Mouse (Mus musculus) embryonic facial prominence, embryonic 15.5 days (tissue): ENCODE results near the gene Serpinb9. TPM values are rescaled to one million over a fixed set of nuclear protein-coding genes. Genes with fewer than 3 reads are reported as not detected.
A peak's percentile ranks its signal among the peaks of the same experiment; 100 is the strongest.

Experiments
- ATAC-seq: fragments of 200-750 bp; cut with Nextera tagmentation; 2 replicates; pipeline ENCODE4 v1.8.0; 2017; ENCODE audit warnings: low read depth, moderate TSS enrichment; ENCODE audit not compliant: insufficient number of reproducible peaks, low FRiP score, low TSS enrichment
- H3K27ac ChIP-seq: fragments of 300-500 bp; sonication (generic); replicated peaks from 2 replicates; pipeline ENCODE4 v1.5.1; 2015; ENCODE audit warnings: mild to moderate bottlenecking, inconsistent platforms
- H3K27me3 ChIP-seq: fragments of 300-500 bp; sonication (generic); 2 replicates; pipeline ENCODE4 v1.6.1; 2015; ENCODE audit warnings: inconsistent platforms
- H3K36me3 ChIP-seq: fragments of 300-500 bp; sonication (generic); 2 replicates; pipeline ENCODE4 v1.6.1; 2015; ENCODE audit warnings: mild to moderate bottlenecking, inconsistent platforms
- H3K4me1 ChIP-seq: fragments of 300-500 bp; sonication (generic); 2 replicates; pipeline ENCODE4 v1.6.1; 2015; ENCODE audit warnings: inconsistent platforms
- H3K4me2 ChIP-seq: fragments of 300-500 bp; sonication (generic); replicated peaks from 2 replicates; pipeline ENCODE4 v1.6.1; 2015; ENCODE audit warnings: mild to moderate bottlenecking, inconsistent platforms
- H3K4me3 ChIP-seq: fragments of 300-500 bp; sonication (generic); replicated peaks from 2 replicates; pipeline ENCODE4 v1.5.1; 2015; ENCODE audit warnings: mild to moderate bottlenecking, inconsistent platforms
- H3K9ac ChIP-seq: fragments of 300-500 bp; sonication (generic); 2 replicates; pipeline ENCODE4 v1.6.1; 2015; ENCODE audit warnings: inconsistent platforms
- H3K9me3 ChIP-seq: fragments of 300-500 bp; sonication (generic); replicated peaks from 2 replicates; pipeline ENCODE4 v1.6.1; 2016; ENCODE audit warnings: inconsistent platforms
- WGBS: fragments of 180-500 bp; shearing (Covaris S2); methylation state at CpG from one replicate; pipeline ENCODE4 v1.1.7; 2015; 5-methylcytosine and 5-hydroxymethylcytosine counted together
- polyA plus RNA-seq: library from polyadenylated mRNA; unstranded; fragments of >200 nt; fragmentation: Nextera tagmentation; extraction: Ambion mirVana; gene quantifications from 2 replicates; pipeline ENCODE4 v1.2.1, GENCODE M21; 2015

Serpinb9 gene
- polyA plus RNA-seq, 1 experiment from 2014 or later = 4.0 TPM

GRCm38 (mm10) chr13:32970776-32971175, 32.3 kb upstream of the Serpinb9 start:
- no peaks in the 10 kb centered on the region for H3K36me3 ChIP-seq
- no peak overlapping the region for H3K4me2 ChIP-seq
- 88% methylated on average over 3 of the region's 3 CpGs for WGBS
- no peak overlapping the region for H3K9ac ChIP-seq
- no peaks in the 10 kb centered on the region for H3K27me3 ChIP-seq
- no peaks in the 10 kb centered on the region; the same call in 1 of the 2 replicates for H3K9me3 ChIP-seq
- no peak for ATAC-seq
- no peak overlapping the region for H3K27ac ChIP-seq
- no peaks in the 10 kb centered on the region for H3K4me1 ChIP-seq
- no peak overlapping the region for H3K4me3 ChIP-seq

DNA sequence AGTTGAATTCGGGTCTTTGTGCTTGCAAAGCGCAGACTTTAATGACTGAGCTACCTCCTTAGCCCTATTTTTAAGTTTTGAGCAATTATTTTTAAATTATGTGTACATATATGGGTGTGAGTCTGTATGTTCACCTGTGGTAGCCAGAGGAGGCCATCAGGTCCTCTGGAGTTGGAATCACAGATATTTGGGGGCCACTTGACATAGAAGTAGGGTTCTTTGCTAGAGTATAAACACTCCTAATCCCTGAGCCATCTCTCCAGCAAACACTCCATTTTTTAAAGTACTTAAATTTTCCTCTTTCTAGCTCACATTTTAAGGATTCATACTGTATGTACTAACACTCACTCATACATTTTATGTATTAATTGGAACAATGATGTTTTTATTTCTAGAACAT, 28.8 kb upstream of the Serpinb9 start:
- Histone ChIP-seq H3K27ac (no peak overlapping the region), H3K9me3 (no peaks in the 10 kb centered on the region; the same call in 1 of the 2 replicates), H3K9ac (no peak overlapping the region), H3K36me3 (no peaks in the 10 kb centered on the region), H3K4me3 (no peak overlapping the region), H3K4me2 (no peak overlapping the region), H3K27me3 (no peaks in the 10 kb centered on the region), H3K4me1 (no peaks in the 10 kb centered on the region)
- 93% methylated on average over 2 of the region's 2 CpGs for WGBS
- no peak for ATAC-seq

- ATAC-seq = no peak
- no peaks in the 10 kb centered on the region; the same call in 1 of the 2 replicates for H3K9me3 ChIP-seq
- H3K36me3 ChIP-seq = no peaks in the 10 kb centered on the region
- no peak overlapping the region for H3K9ac ChIP-seq
- H3K27me3 ChIP-seq = no peaks in the 10 kb centered on the region
- WGBS = 58% methylated on average over 3 of the region's 3 CpGs
- no peak overlapping the region for H3K27ac ChIP-seq
- H3K4me1 ChIP-seq = no peaks in the 10 kb centered on the region
- H3K4me2 ChIP-seq = no peak overlapping the region
- no peak overlapping the region for H3K4me3 ChIP-seq
Measured at GRCm38 (mm10) chr13:32974889-32975460, 28.1 kb upstream of the Serpinb9 start.

GRCm38 (mm10) chr13:32975710-32976109, 27.3 kb upstream of the Serpinb9 start:
- Histone ChIP-seq H3K27me3 (no peaks in the 10 kb centered on the region), H3K4me2 (no peak overlapping the region), H3K36me3 (no peaks in the 10 kb centered on the region), H3K4me3 (no peak overlapping the region), H3K27ac (no peak overlapping the region), H3K9me3 (no peaks in the 10 kb centered on the region), H3K9ac (no peak overlapping the region), H3K4me1 (no peaks in the 10 kb centered on the region)
- ATAC-seq = no peak
- 73% methylated on average over 2 of the region's 2 CpGs for WGBS

DNA sequence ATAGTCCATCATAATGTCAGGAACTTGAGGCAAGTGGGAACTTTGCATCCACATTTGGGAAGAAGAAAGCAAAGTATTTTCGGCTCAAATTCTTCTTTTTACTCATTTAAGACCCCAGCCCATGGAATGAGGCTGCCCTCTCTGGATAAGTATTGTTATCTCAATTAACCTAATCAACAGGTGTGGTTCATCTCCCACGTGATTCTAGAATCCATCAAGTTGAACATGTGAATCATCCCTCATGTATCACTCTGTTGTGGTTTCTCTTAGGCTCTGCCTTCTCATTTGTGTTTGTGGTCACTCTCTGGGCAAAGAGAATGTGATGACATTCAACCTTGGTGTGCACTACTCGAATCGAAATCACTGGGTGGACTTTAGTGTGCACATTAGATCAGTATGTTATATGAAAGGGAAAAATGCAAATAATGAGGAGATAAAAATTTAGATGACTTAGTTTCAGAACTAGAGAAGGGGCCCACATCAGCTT, 20.5 kb upstream of the Serpinb9 start:
- no peaks in the 10 kb centered on the region for H3K4me1 ChIP-seq
- no peak overlapping the region for H3K4me2 ChIP-seq
- H3K9me3 ChIP-seq = no peaks in the 10 kb centered on the region
- no peak for ATAC-seq
- 76% methylated on average over 4 of the region's 4 CpGs for WGBS
- no peaks in the 10 kb centered on the region for H3K27me3 ChIP-seq
- H3K9ac ChIP-seq = no peak overlapping the region
- H3K4me3 ChIP-seq = no peak overlapping the region
- no peak overlapping the region for H3K27ac ChIP-seq
- H3K36me3 ChIP-seq = no peaks in the 10 kb centered on the region

DNA sequence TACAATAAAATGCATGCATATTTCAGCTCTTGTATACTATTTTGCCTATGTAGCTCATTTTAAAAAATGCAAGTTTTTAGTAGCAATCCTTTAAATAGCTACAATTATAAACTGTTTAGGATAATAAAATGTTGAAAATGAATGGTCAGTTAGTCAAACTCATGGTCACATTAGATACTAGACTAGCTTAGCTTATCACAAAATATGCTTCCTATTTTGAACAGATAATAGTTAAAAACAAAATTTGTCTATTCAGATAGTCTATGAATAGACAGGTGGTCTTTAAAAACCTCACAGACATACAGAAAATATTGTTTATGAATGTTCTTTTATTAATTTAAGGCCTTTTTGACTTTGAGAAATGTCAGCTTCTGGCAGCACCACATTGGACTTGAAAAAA, 16.8 kb upstream of the Serpinb9 start:
- H3K9me3 ChIP-seq = no peaks in the 10 kb centered on the region
- ATAC-seq = no peak
- no peak overlapping the region for H3K9ac ChIP-seq
- no peak overlapping the region for H3K4me3 ChIP-seq
- H3K36me3 ChIP-seq = no peaks in the 10 kb centered on the region
- no peak overlapping the region for H3K27ac ChIP-seq
- H3K4me1 ChIP-seq = no peaks in the 10 kb centered on the region
- no peaks in the 10 kb centered on the region for H3K27me3 ChIP-seq
- no peak overlapping the region for H3K4me2 ChIP-seq

GRCm38 (mm10) chr13:32993152-32993893, 9.7 kb upstream of the Serpinb9 start:
- Histone ChIP-seq H3K27ac (no peak overlapping the region), H3K4me1 (no peaks in the 10 kb centered on the region), H3K9ac (no peak overlapping the region), H3K36me3 (no peaks in the 10 kb centered on the region), H3K9me3 (no peaks in the 10 kb centered on the region), H3K4me2 (no peak overlapping the region), H3K27me3 (no peaks in the 10 kb centered on the region), H3K4me3 (no peak overlapping the region)
- 79% methylated on average over 10 of the region's 10 CpGs for WGBS
- ATAC-seq = no peak

DNA sequence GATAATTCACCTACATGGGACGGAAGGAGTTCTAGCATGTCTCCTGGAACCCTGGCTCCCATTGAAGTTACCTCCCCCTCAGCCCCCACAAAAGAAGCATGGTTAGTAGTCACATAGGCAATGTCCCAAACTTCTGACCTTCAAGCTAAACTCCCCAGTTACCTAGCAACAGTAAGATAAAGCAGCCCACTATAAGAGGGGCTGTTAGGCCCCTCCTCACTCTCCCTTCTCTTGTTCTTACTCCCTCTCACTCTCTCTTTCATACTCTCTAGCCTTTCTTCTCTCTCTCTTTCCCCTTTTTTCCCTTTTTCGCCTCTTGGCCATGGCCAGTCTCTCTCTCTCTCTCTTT, 9.2 kb upstream of the Serpinb9 start:
- Histone ChIP-seq H3K27me3 (no peaks in the 10 kb centered on the region), H3K4me2 (no peak overlapping the region), H3K9me3 (no peaks in the 10 kb centered on the region), H3K27ac (no peak overlapping the region), H3K4me1 (no peaks in the 10 kb centered on the region), H3K9ac (no peak overlapping the region), H3K4me3 (no peak overlapping the region), H3K36me3 (no peaks in the 10 kb centered on the region)
- ATAC-seq = no peak
- 87% methylated on average over 2 of the region's 2 CpGs for WGBS

DNA sequence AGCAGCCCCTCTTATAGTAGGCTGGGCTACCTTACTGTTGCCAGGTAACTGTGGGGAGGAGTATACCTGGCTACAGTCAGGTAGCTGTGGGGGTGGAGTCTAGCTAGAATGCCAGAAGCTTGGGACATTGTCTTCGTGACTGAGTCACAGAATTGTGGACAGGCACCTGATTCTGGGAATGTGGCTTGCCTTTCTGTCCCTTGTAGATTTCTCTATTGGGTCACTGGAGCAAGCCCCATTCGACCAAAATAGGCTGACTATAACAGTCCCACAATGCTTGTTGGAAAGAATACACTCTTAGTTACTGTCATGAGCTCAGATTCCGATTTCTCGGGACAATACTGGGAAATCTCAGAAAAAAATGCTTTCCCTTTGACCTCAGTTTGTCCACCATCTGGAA, 8.0 kb upstream of the Serpinb9 start:
- ATAC-seq = no peak
- WGBS = 71% methylated on average over 4 of the region's 4 CpGs
- Histone ChIP-seq H3K9ac (no peak overlapping the region), H3K36me3 (no peaks in the 10 kb centered on the region), H3K27me3 (no peaks in the 10 kb centered on the region), H3K4me1 (no peaks in the 10 kb centered on the region), H3K4me3 (no peak overlapping the region), H3K4me2 (no peak overlapping the region), H3K9me3 (no peaks in the 10 kb centered on the region), H3K27ac (no peak overlapping the region)

DNA sequence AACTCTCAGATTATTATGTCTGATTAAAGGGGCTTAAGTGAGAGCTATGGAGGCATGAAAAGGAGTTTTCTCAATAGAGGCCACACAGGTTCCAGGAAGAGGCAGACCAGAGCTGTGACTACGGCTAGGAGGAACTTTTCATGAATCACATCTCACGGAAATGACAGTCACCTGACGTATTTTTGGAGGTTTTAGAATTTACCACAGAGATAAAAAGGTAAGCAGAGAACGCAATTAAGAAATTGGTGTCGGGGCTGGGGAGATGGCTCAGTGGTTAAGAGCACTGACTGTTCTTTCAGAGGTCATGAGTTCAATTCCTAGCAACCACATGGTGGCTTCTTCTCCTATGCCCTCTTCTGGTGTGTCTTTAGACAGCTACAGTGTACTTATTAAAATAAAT, 1.7 kb upstream of the Serpinb9 start:
- no peaks in the 10 kb centered on the region for H3K27me3 ChIP-seq
- no peak overlapping the region for H3K9ac ChIP-seq
- WGBS = 85% methylated on average over 5 of the region's 5 CpGs
- no peak for ATAC-seq
- H3K9me3 ChIP-seq = no peaks in the 10 kb centered on the region
- peaks cover 4% of the 10 kb centered on the region; the same call in 1 of the 2 replicates for H3K4me1 ChIP-seq
- H3K36me3 ChIP-seq = no peaks in the 10 kb centered on the region
- no peak overlapping the region for H3K27ac ChIP-seq
- H3K4me2 ChIP-seq = no peak overlapping the region
- no peak overlapping the region for H3K4me3 ChIP-seq

GRCm38 (mm10) chr13:33003523-33004413, 718 bp downstream of the Serpinb9 start:
- Histone ChIP-seq H3K9me3 (no peaks in the 10 kb centered on the region), H3K9ac (0 out of 2 replicates have a peak overlapping the region, but pooled peaks have one; percentile 2), H3K4me2 (peak overlapping the region; percentile 50), H3K4me3 (peak overlapping the region; percentile 40), H3K27ac (peak overlapping the region; percentile 71), H3K27me3 (no peaks in the 10 kb centered on the region), H3K4me1 (peaks cover 4% of the 10 kb centered on the region; the same call in 1 of the 2 replicates), H3K36me3 (no peaks in the 10 kb centered on the region)
- 53% methylated on average over 9 of the region's 9 CpGs for WGBS
- no peak for ATAC-seq
